ENCODE assay signal across 23 mouse cellular contexts in genomic region chr19:36217605-36218004, GRCm38 (mm10).
DNase-seq lines count a peak whose midpoint lies in the region; ATAC-seq lines count a peak whose summit lies in the region.
"Had no signal": no experiment of that assay in that cellular context is flagged by ENCODE, and none has a peak within 500 bp of the region (broad histone marks: within the 10 kb centered on the region; RNA-seq: fewer than 3 reads in every experiment).

No protein-coding gene starts in this region.

- DNase-seq in forebrain, embryonic 14.5 days (ENCODE audit: low spot score) = no peak
- DNase-seq in forebrain, embryonic 10.5 days (ENCODE audit: extremely low spot score, low spot score) = no peak
- peak; percentile 58 for DNase-seq in heart, adult 11 months
- no peak for DNase-seq in heart, adult 8-10 months (ENCODE audit: low spot score)
- DNase-seq in midbrain, embryonic 11.5 days (ENCODE audit: low spot score, missing footprints) = no peak
- DNase-seq: adrenal gland, adult 8-10 months; adrenal gland, postnatal 25 days; cerebellum, adult 11-12 months; cerebellum, adult 8-10 months; cerebellum, postnatal 10 days; cerebellum, postnatal 36 days; embryo, embryonic 11 days; gastrocnemius, postnatal 25 days; heart, adult 2 months had no signal

- no peaks in the 10 kb centered on the region for H3K36me3 ChIP-seq in forebrain, embryonic 14.5 days (ENCODE audit: control insufficient read depth, insufficient read depth, low read length)
- H3K36me3 ChIP-seq in forebrain, embryonic 10.5 days (replicated peaks) = no peaks in the 10 kb centered on the region
- H3K36me3 ChIP-seq in midbrain, embryonic 15.5 days (replicated peaks) = no peaks in the 10 kb centered on the region
- no peaks in the 10 kb centered on the region for H3K36me3 ChIP-seq in midbrain, embryonic 11.5 days (ENCODE audit: control insufficient read depth, insufficient read depth, low read length)
- H3K36me3 ChIP-seq: embryonic facial prominence, embryonic 10.5 days; embryonic facial prominence, embryonic 13.5 days; hindbrain, embryonic 12.5 days; hindbrain, embryonic 15.5 days had no signal

- H3K4me1 ChIP-seq in forebrain, embryonic 14.5 days (ENCODE audit: control insufficient read depth, insufficient read depth, low read length) = peaks cover 20% of the 10 kb centered on the region
- peaks cover 26% of the 10 kb centered on the region for H3K4me1 ChIP-seq in forebrain, embryonic 10.5 days
- peaks cover 21% of the 10 kb centered on the region for H3K4me1 ChIP-seq in midbrain, embryonic 15.5 days
- H3K4me1 ChIP-seq in midbrain, embryonic 11.5 days (ENCODE audit: control insufficient read depth, insufficient read depth, low read length) = peaks cover 9% of the 10 kb centered on the region

- no peak overlapping the region for H3K4me2 ChIP-seq in forebrain, embryonic 14.5 days (ENCODE audit: low read length)
- no peak overlapping the region for H3K4me2 ChIP-seq in midbrain, embryonic 15.5 days
- no peak overlapping the region for H3K4me2 ChIP-seq in midbrain, embryonic 11.5 days
- H3K4me2 ChIP-seq: embryonic facial prominence, embryonic 13.5 days; forebrain, embryonic 13.5 days; heart, embryonic 11.5 days; hindbrain, embryonic 12.5 days; hindbrain, embryonic 15.5 days had no signal

- no peaks in the 10 kb centered on the region for H3K9me3 ChIP-seq in forebrain, embryonic 14.5 days (replicated peaks; ENCODE audit: control insufficient read depth, low read length)
- H3K9me3 ChIP-seq in forebrain, embryonic 10.5 days = no peaks in the 10 kb centered on the region
- H3K9me3 ChIP-seq in midbrain, embryonic 15.5 days = no peaks in the 10 kb centered on the region
- no peaks in the 10 kb centered on the region for H3K9me3 ChIP-seq in midbrain, embryonic 11.5 days (ENCODE audit: control insufficient read depth, low read length)
- H3K9me3 ChIP-seq: embryonic facial prominence, embryonic 10.5 days; embryonic facial prominence, embryonic 13.5 days; forebrain, embryonic 13.5 days; hindbrain, embryonic 12.5 days; hindbrain, embryonic 15.5 days had no signal

- no peak overlapping the region for H3K4me3 ChIP-seq in forebrain, embryonic 14.5 days (ENCODE audit: low read depth, low read length)
- H3K4me3 ChIP-seq in forebrain, embryonic 10.5 days = no peak overlapping the region
- no peak overlapping the region for H3K4me3 ChIP-seq in midbrain, embryonic 15.5 days
- no peak overlapping the region for H3K4me3 ChIP-seq in midbrain, embryonic 11.5 days (ENCODE audit: low read depth, low read length)
- H3K4me3 ChIP-seq: embryonic facial prominence, embryonic 10.5 days; embryonic facial prominence, embryonic 13.5 days; erythroblast, embryonic 14.5 days; forebrain, embryonic 13.5 days; heart, adult 2 months; hindbrain, embryonic 12.5 days; hindbrain, embryonic 15.5 days had no signal

- WGBS in forebrain, embryonic 14.5 days = 71% methylated on average over 5 of the region's 5 CpGs
- 72% methylated on average over 5 of the region's 5 CpGs for WGBS in forebrain, embryonic 10.5 days
- 49% methylated on average over 5 of the region's 5 CpGs for WGBS in midbrain, embryonic 15.5 days
- WGBS in midbrain, embryonic 11.5 days = 76% methylated on average over 5 of the region's 5 CpGs

- H3K9ac ChIP-seq in forebrain, embryonic 14.5 days (ENCODE audit: low read length) = no peak overlapping the region
- no peak overlapping the region for H3K9ac ChIP-seq in midbrain, embryonic 15.5 days
- H3K9ac ChIP-seq in midbrain, embryonic 11.5 days (ENCODE audit: low read length) = no peak overlapping the region
- H3K9ac ChIP-seq: embryonic facial prominence, embryonic 13.5 days; forebrain, embryonic 13.5 days; hindbrain, embryonic 12.5 days; hindbrain, embryonic 15.5 days had no signal

- 0 out of 2 replicates have a peak overlapping the region, but pooled peaks have one; percentile 40 for H3K27ac ChIP-seq in forebrain, embryonic 14.5 days (ENCODE audit: low read depth, low read length)
- H3K27ac ChIP-seq in forebrain, embryonic 10.5 days = no peak overlapping the region
- peak overlapping the region; percentile 22; the same call in 1 of the 2 replicates for H3K27ac ChIP-seq in midbrain, embryonic 15.5 days
- no peak overlapping the region for H3K27ac ChIP-seq in midbrain, embryonic 11.5 days (ENCODE audit: low read depth, low read length)
- H3K27ac ChIP-seq: embryonic facial prominence, embryonic 10.5 days; embryonic facial prominence, embryonic 13.5 days; forebrain, embryonic 13.5 days; heart, adult 2 months; hindbrain, embryonic 12.5 days; hindbrain, embryonic 15.5 days had no signal

- H3K27me3 ChIP-seq in forebrain, embryonic 14.5 days (replicated peaks; ENCODE audit: control insufficient read depth, insufficient read depth, low read length) = no peaks in the 10 kb centered on the region
- no peaks in the 10 kb centered on the region for H3K27me3 ChIP-seq in forebrain, embryonic 10.5 days (ENCODE audit: poor library complexity, severe bottlenecking)
- H3K27me3 ChIP-seq in midbrain, embryonic 15.5 days (replicated peaks) = no peaks in the 10 kb centered on the region
- no peaks in the 10 kb centered on the region for H3K27me3 ChIP-seq in midbrain, embryonic 11.5 days (ENCODE audit: control insufficient read depth, insufficient read depth, low read length)
- H3K27me3 ChIP-seq: embryonic facial prominence, embryonic 13.5 days; forebrain, embryonic 13.5 days; hindbrain, embryonic 12.5 days; hindbrain, embryonic 15.5 days had no signal

- no peak for ATAC-seq in forebrain, embryonic 14.5 days
- peak; percentile 55 for ATAC-seq in midbrain, embryonic 15.5 days (replicated peaks)
- no peak for ATAC-seq in midbrain, embryonic 11.5 days (ENCODE audit: low FRiP score)
- ATAC-seq: activated CD4-positive, CD25-positive, alpha-beta regulatory T cell, adult 4 months; forebrain, embryonic 13.5 days had no signal

Comparison
In these comparisons a context has a peak if more than half of its experiments do, and no peak if none do; other contexts are left out.
1. H3K27ac ChIP-seq: peak in forebrain, embryonic 14.5 days (single experiment) and midbrain, embryonic 15.5 days (single experiment); none in forebrain, embryonic 10.5 days (single experiment) and midbrain, embryonic 11.5 days (single experiment).